In the genomic region with DNA sequence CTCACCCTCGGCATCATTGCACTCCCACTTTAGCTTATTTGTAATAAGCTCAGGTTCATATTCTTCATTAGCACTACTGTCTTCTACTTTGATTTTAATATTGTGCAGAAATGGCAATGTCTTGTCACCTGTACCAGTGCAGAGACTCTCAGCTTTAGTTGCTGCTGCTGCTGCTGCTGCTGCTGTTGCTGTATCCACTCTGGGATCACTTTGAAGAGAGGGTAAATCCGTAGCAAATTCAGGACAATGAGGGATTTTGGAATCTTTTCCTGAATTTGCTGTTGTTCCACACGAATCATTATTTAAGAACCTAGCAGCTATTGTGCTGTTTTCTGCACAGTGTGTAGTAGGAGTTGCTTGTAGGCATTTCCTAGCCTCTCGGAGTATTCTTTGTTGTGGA, we compare ENCODE assay signal across 11 mouse cellular contexts. TPM values are rescaled to one million over a fixed set of nuclear protein-coding genes. Genes with fewer than 3 reads are reported as not detected.
A peak's percentile ranks its signal among the peaks of the same experiment; 100 is the strongest.
DNase-seq lines count a peak whose midpoint lies in the region; ATAC-seq and TF ChIP-seq lines count a peak whose summit lies in the region.
"Had no signal": no experiment of that assay in that cellular context is flagged by ENCODE, and none has a peak within 500 bp of the region (broad histone marks: within the 10 kb centered on the region; RNA-seq: fewer than 3 reads in every experiment).

No protein-coding gene starts in this region.

- no peaks in the 10 kb centered on the region for H3K27me3 ChIP-seq in heart, postnatal 0 days (ENCODE audit: control insufficient read depth, insufficient read depth, low read length)
- no peaks in the 10 kb centered on the region for H3K27me3 ChIP-seq in hindbrain, embryonic 14.5 days (ENCODE audit: control insufficient read depth, insufficient read depth, low read length)
- H3K27me3 ChIP-seq in midbrain, embryonic 14.5 days (ENCODE audit: control insufficient read depth, insufficient read depth, low read length), result no peaks in the 10 kb centered on the region

- DNase-seq in heart, postnatal 0 days (ENCODE audit: low spot score), result no peak
- no peak for DNase-seq in heart, adult 11 months
- DNase-seq in embryo, embryonic 11 days, result peak; percentile 28
- DNase-seq in hindbrain, embryonic 14.5 days (ENCODE audit: low spot score), result no peak
- no peak for DNase-seq in midbrain, embryonic 14.5 days
- no peak for DNase-seq in urinary bladder, postnatal 25 days (ENCODE audit: low spot score)
- no peak for DNase-seq in urinary bladder, postnatal 10 days (ENCODE audit: low spot score)
- no peak for DNase-seq in cerebellum, postnatal 4 days (ENCODE audit: low spot score in 2 of 2)

- WGBS in heart, postnatal 0 days, result 7% methylated on average over 4 of the region's 4 CpGs
- WGBS in hindbrain, embryonic 14.5 days, result 0% methylated on average over 4 of the region's 4 CpGs
- WGBS in midbrain, embryonic 14.5 days, result 2% methylated on average over 4 of the region's 4 CpGs

- TF ChIP-seq EP300 in heart, postnatal 0 days (IDR thresholded peaks at IDR 0.05; ENCODE audit: low read depth), result no peak

- H3K9me3 ChIP-seq in heart, postnatal 0 days (replicated peaks; ENCODE audit: control insufficient read depth, low read length), result no peaks in the 10 kb centered on the region
- no peaks in the 10 kb centered on the region for H3K9me3 ChIP-seq in hindbrain, embryonic 14.5 days (ENCODE audit: control insufficient read depth, low read length)
- H3K9me3 ChIP-seq in midbrain, embryonic 14.5 days (ENCODE audit: control insufficient read depth, low read length), result no peaks in the 10 kb centered on the region

- peak overlapping the region; percentile 99 for H3K27ac ChIP-seq in heart, postnatal 0 days (ENCODE audit: low read depth)
- peak overlapping the region; percentile 100 for H3K27ac ChIP-seq in hindbrain, embryonic 14.5 days
- H3K27ac ChIP-seq in midbrain, embryonic 14.5 days (replicated peaks; ENCODE audit: low read depth, low read length), result peak overlapping the region; percentile 100

- H3K9ac ChIP-seq in heart, postnatal 0 days (replicated peaks; ENCODE audit: low read depth, low read length), result peak overlapping the region; percentile 97
- peak overlapping the region; percentile 100 for H3K9ac ChIP-seq in hindbrain, embryonic 14.5 days
- peak overlapping the region; percentile 100 for H3K9ac ChIP-seq in midbrain, embryonic 14.5 days (replicated peaks; ENCODE audit: low read length)

- TF ChIP-seq CTCF in heart, postnatal 0 days (IDR thresholded peaks at IDR 0.05; ENCODE audit: low read depth), result no peak

- no peak for ATAC-seq in heart, postnatal 0 days (ENCODE audit: insufficient read depth, low read depth)
- ATAC-seq in hindbrain, embryonic 14.5 days (ENCODE audit: low FRiP score), result no peak
- no peak for ATAC-seq in midbrain, embryonic 14.5 days (ENCODE audit: low FRiP score, low TSS enrichment)

- peak overlapping the region; percentile 78 for H3K4me2 ChIP-seq in heart, postnatal 0 days (ENCODE audit: low read depth, low read length)
- peak overlapping the region; percentile 95 for H3K4me2 ChIP-seq in hindbrain, embryonic 14.5 days (replicated peaks)
- H3K4me2 ChIP-seq in midbrain, embryonic 14.5 days (ENCODE audit: low read length), result peak overlapping the region; percentile 95

- peaks cover 57% of the 10 kb centered on the region for H3K4me1 ChIP-seq in heart, postnatal 0 days (ENCODE audit: control insufficient read depth, insufficient read depth)
- peaks cover 51% of the 10 kb centered on the region for H3K4me1 ChIP-seq in hindbrain, embryonic 14.5 days (replicated peaks; ENCODE audit: control insufficient read depth, insufficient read depth, low read length)
- H3K4me1 ChIP-seq in midbrain, embryonic 14.5 days (ENCODE audit: control insufficient read depth, insufficient read depth, low read length), result peaks cover 44% of the 10 kb centered on the region

- H3K36me3 ChIP-seq in heart, postnatal 0 days (replicated peaks; ENCODE audit: control insufficient read depth, insufficient read depth, low read length), result no peaks in the 10 kb centered on the region
- H3K36me3 ChIP-seq in hindbrain, embryonic 14.5 days (replicated peaks; ENCODE audit: control insufficient read depth, insufficient read depth), result no peaks in the 10 kb centered on the region
- H3K36me3 ChIP-seq in midbrain, embryonic 14.5 days (ENCODE audit: control insufficient read depth, insufficient read depth, low read length), result no peaks in the 10 kb centered on the region

- H3K4me3 ChIP-seq in heart, postnatal 0 days (ENCODE audit: low read depth, low read length), result peak overlapping the region; percentile 95
- H3K4me3 ChIP-seq in hindbrain, embryonic 14.5 days (replicated peaks; ENCODE audit: low read length), result peak overlapping the region; percentile 89
- peak overlapping the region; percentile 95 for H3K4me3 ChIP-seq in midbrain, embryonic 14.5 days (replicated peaks; ENCODE audit: low read depth, low read length)

RNA-seq across cellular contexts. Expression of gene Skida1, which starts 2.7 kb away (rescaled TPM):
- 4.4 and 7.1 TPM in 2 replicates for total RNA-seq in heart, postnatal 0 days (2014; rRNA removed; ENCODE audit: low replicate concordance)
- polyA plus RNA-seq in heart, postnatal 0 days (2015; fragmentation: Nextera tagmentation; extraction: Ambion mirVana), result 2.2 and 2.4 TPM in 2 replicates
- polyA plus RNA-seq in hindbrain, embryonic 14.5 days (2014; fragmentation: Nextera tagmentation; extraction: Ambion mirVana), result 4.9 and 5.4 TPM in 2 replicates
- polyA plus RNA-seq in midbrain, embryonic 14.5 days (2014; fragmentation: Nextera tagmentation; extraction: Ambion mirVana), result 9.1 and 9.4 TPM in 2 replicates
- total RNA-seq: common myeloid progenitor, adult 5-6 weeks had no signal

RNA-seq across cellular contexts. Expression of gene A930004D18Rik, which starts 8.6 kb away (rescaled TPM):
- 3.5 and 7.8 TPM in 2 replicates for total RNA-seq in heart, postnatal 0 days (2014; rRNA removed; ENCODE audit: low replicate concordance)
- polyA plus RNA-seq in heart, postnatal 0 days (2015; fragmentation: Nextera tagmentation; extraction: Ambion mirVana), result 6.9 and 8.4 TPM in 2 replicates
- 5.7 and 6.3 TPM in 2 replicates for polyA plus RNA-seq in hindbrain, embryonic 14.5 days (2014; fragmentation: Nextera tagmentation; extraction: Ambion mirVana)
- polyA plus RNA-seq in midbrain, embryonic 14.5 days (2014; fragmentation: Nextera tagmentation; extraction: Ambion mirVana), result 7.9 and 9.2 TPM in 2 replicates

RNA-seq across cellular contexts. Expression of gene Mllt10, which starts 8.9 kb away (rescaled TPM):
- 14.8 and 25.6 TPM in 2 replicates for total RNA-seq in heart, postnatal 0 days (2014; rRNA removed; ENCODE audit: low replicate concordance)
- polyA plus RNA-seq in heart, postnatal 0 days (2015; fragmentation: Nextera tagmentation; extraction: Ambion mirVana), result 22.1 and 24.8 TPM in 2 replicates
- 26.8 and 33.1 TPM in 2 replicates for polyA plus RNA-seq in hindbrain, embryonic 14.5 days (2014; fragmentation: Nextera tagmentation; extraction: Ambion mirVana)
- polyA plus RNA-seq in midbrain, embryonic 14.5 days (2014; fragmentation: Nextera tagmentation; extraction: Ambion mirVana), result 33.5 and 40.1 TPM in 2 replicates

RNA-seq across cellular contexts. Expression of gene H2al2a, which starts 49.4 kb away (rescaled TPM):
- not detected in 2 replicates for total RNA-seq in heart, postnatal 0 days (2014; rRNA removed; ENCODE audit: low replicate concordance)
- polyA plus RNA-seq in heart, postnatal 0 days (2015; fragmentation: Nextera tagmentation; extraction: Ambion mirVana), result not detected in 2 replicates
- not detected in 2 replicates for polyA plus RNA-seq in hindbrain, embryonic 14.5 days (2014; fragmentation: Nextera tagmentation; extraction: Ambion mirVana)
- polyA plus RNA-seq in midbrain, embryonic 14.5 days (2014; fragmentation: Nextera tagmentation; extraction: Ambion mirVana), result not detected in 2 replicates
- total RNA-seq: common myeloid progenitor, adult 5-6 weeks; left cerebral cortex, postnatal 25 days; MEL had no signal
